Mouse (Mus musculus) liver, adult 2 months (tissue): Measurements from ENCODE around the gene Gstm3.

Experiments
- CTCF ChIP-seq: fragments of 200-500 bp; IDR thresholded peaks from 2 replicates; pipeline ENCODE4 v1.5.1; 2011; ENCODE audit warnings: low read depth, low read length, control low read depth
- POLR2A ChIP-seq: fragments of 200-500 bp; IDR thresholded peaks from 2 replicates; pipeline ENCODE4 v1.6.1; 2011; ENCODE audit warnings: low read length, control low read depth; ENCODE audit not compliant: insufficient read depth; ENCODE audit errors: extremely low read depth

DNA sequence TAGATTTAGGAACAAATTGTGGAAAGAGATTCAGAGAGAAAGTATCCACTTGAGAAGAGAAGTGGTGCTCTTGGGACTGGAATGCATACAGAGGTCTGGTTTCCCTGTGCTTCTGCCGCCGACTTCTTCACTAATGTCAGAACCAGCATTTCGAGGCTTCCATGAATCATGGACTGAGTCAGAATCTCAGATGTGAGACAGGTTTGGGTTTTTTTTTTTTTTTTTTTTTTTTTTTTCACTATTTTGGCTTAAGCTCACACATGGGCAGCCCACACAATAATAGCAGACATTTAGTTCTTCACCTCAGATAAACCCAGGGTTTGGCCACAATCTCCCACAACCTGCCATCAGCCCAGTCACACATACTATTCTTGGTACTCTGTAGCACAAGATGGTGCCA lies 33.8 kb downstream of the Gstm3 start:
- TF ChIP-seq CTCF (no peak), POLR2A (no peak)
